ENCODE assay signal across 8 mouse cellular contexts in genomic region chr11:113172497-113173140, GRCm38 (mm10).
DNase-seq lines count a peak whose midpoint lies in the region; ATAC-seq and TF ChIP-seq lines count a peak whose summit lies in the region.

No protein-coding gene starts in this region.

- WGBS in hindbrain, embryonic 15.5 days, result 23% methylated on average over 16 of the region's 16 CpGs

- peak overlapping the region; percentile 81 for H3K4me3 ChIP-seq in gastrocnemius, adult 2 months
- peak overlapping the region; percentile 46 for H3K4me3 ChIP-seq in hindbrain, embryonic 15.5 days

- peak; percentile 86 for TF ChIP-seq CTCF in gastrocnemius, adult 2 months (IDR thresholded peaks at IDR 0.05)

- no peaks in the 10 kb centered on the region for H3K27me3 ChIP-seq in hindbrain, embryonic 15.5 days

- H3K4me2 ChIP-seq in hindbrain, embryonic 15.5 days, result peak overlapping the region; percentile 60

- peaks cover 36% of the 10 kb centered on the region for H3K4me1 ChIP-seq in hindbrain, embryonic 15.5 days (replicated peaks)

- peak; percentile 40; the same call in 1 of the 2 replicates for ATAC-seq in hindbrain, embryonic 15.5 days (ENCODE audit: low FRiP score, low read depth)
- peak; percentile 72 for ATAC-seq in megakaryocyte progenitor cell, adult 5-6 weeks (replicated peaks; ENCODE audit: poor library complexity)

- H3K9ac ChIP-seq in hindbrain, embryonic 15.5 days, result peak overlapping the region; percentile 26

- intact Hi-C loops in gastrocnemius, adult 2 months (cut with DNase I), result loop anchor here (2.0 to 10.0 kb wide), 2 partner anchors 242 to 444 kb away; no protein-coding TSS in a partner anchor
- intact Hi-C loops in left cerebral cortex, postnatal 10 days (cut with DNase I), result no loop called here

- DNase-seq in T-cell, adult 2 months (ENCODE audit: low spot score), result peak; percentile 75
- DNase-seq in cerebellum, postnatal 36 days, result peak; percentile 77 to 79
- DNase-seq in gastrocnemius, adult 2 months, result peak; percentile 80
- DNase-seq in left cerebral cortex, postnatal 10 days (ENCODE audit: extremely low spot score in 1 of 2, low spot score in 2 of 2), result peak; percentile 49 to 77
- peak; percentile 66 for DNase-seq in right cerebral cortex, postnatal 25 days
- DNase-seq in urinary bladder, postnatal 10 days (ENCODE audit: low spot score), result no peak

- H3K9me3 ChIP-seq in hindbrain, embryonic 15.5 days, result no peaks in the 10 kb centered on the region

- peak overlapping the region; percentile 93 for H3K27ac ChIP-seq in gastrocnemius, adult 2 months
- peak overlapping the region; percentile 84 for H3K27ac ChIP-seq in hindbrain, embryonic 15.5 days (replicated peaks)

- no peaks in the 10 kb centered on the region for H3K36me3 ChIP-seq in hindbrain, embryonic 15.5 days
